Mouse (Mus musculus): ENCODE results near the gene Shbg.

Gene Shbg

GRCm38 (mm10) chr11:69617805-69618204 lies at the start of gene Shbg:
Gene Shbg, minus strand, starts transcription at chr11:69617905.
- DNase-seq, result peak; percentile 86

- no peak for DNase-seq
Observed at GRCm38 (mm10) chr11:69666665-69667005, 48.9 kb upstream of the Shbg start.

GRCm38 (mm10) chr11:69665961-69666664 lies 48.4 kb upstream of the Shbg start, which contains the start of gene Cd68:
Gene Cd68, minus strand, starts transcription at chr11:69666153.
- DNase-seq, result peak; percentile 98

DNA sequence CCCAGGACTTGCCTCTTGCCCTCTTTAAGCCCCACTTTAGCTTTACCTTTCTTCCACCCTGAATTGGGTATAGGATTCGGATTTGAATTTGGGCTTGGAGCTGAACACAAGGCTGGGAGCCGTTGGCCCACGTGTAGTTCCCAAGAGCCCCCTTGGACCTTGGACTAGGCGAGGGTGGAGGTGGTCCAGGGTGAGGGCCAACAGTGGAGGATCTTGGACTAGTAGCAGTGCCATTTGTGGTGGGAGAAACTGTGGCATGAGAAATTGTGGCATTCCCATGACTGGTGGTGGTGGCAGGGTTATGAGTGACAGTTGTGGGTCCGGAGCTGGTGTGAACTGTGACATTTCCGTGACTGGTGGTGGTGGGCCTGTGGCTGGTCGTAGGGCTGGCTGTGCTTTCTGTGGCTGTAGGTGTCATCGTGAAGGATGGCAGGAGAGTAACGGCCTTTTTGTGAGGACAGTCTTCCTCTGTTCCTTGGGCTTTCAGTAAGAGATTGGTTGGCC lies 47.8 kb upstream of the Shbg start:
- peak; percentile 95 for DNase-seq

DNA sequence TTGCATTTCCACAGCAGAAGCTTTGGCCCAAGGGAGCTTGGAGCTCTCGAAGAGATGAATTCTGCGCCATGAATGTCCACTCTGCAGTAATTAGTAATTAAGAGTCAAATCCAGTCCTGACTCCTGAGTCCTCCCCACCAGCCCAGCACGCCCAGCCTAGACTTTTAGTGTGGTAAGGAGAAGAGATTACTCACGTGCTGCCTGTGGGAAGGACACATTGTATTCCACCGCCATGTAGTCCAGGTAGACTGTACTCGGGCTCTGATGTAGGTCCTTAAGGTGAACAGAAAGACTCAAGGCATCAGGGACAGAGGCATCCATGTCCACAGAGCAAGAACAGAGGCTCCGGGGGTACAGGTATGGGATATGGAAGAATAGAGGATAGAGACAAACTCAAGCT lies 47.1 kb upstream of the Shbg start:
- peak; percentile 92 for DNase-seq

DNA sequence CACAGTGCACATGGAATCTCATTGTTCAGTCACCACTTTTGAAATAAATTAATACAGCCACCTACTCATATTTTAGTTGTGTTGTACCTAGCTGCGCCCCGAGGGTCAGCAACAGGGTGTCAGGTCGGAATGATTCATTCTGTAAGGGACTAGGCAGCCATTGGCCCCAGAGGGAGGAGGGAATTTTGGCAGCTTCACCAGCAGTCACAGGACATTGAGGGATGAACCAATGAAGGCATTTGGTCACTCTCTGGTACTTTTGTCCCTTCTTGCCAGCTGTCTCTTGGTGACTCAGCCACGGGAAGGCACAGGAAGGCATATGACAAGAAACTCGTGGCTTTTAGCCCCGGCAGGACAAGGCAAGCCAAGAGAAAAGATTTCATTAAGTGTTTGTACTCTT lies 46.1 kb upstream of the Shbg start:
- DNase-seq, result peak; percentile 97

DNA sequence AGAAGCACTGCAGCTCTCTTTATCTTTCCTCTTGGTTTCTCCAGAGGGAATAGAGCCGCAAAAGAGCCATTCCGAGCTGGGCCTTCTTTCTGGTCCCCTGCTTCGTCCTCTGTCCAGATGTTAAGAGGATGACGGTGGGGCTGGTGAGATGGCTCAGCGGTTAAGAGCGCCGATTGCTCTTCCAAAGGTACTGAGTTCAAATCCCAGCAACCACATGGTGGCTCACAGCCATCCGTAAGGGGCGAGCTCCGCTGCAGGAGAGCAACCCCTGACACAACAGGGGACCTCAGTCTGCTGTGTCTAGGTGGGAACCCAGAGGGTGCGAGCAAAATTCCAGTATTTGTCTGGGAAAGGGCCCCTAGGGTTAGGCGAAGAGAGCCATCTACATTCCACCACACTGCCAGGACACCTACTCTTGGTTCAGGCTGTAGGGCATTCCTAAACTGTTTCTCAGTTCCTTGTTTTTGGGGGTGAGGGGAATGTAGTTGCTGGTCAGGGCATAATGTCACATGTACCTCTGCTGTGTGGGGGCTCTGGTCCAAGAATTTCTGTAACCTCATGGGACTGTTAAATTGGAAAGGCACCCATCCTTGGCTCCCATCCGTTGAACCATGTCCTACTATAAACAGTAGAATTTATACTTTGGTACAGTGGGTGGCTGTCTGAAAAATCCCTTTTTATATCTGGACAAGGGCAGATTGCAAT lies 45.4 kb upstream of the Shbg start:
- no peak for DNase-seq

- DNase-seq, result peak; percentile 100
Observed at GRCm38 (mm10) chr11:69662213-69662966, 44.7 kb upstream of the Shbg start, which contains the start of gene Mpdu1. Gene Mpdu1, minus strand, starts transcription at chr11:69662642.

- DNase-seq, result peak; percentile 94
Observed at GRCm38 (mm10) chr11:69661221-69661881, 43.6 kb upstream of the Shbg start.

- DNase-seq, result peak; percentile 91
Observed at GRCm38 (mm10) chr11:69657462-69657881, 39.8 kb upstream of the Shbg start.

DNA sequence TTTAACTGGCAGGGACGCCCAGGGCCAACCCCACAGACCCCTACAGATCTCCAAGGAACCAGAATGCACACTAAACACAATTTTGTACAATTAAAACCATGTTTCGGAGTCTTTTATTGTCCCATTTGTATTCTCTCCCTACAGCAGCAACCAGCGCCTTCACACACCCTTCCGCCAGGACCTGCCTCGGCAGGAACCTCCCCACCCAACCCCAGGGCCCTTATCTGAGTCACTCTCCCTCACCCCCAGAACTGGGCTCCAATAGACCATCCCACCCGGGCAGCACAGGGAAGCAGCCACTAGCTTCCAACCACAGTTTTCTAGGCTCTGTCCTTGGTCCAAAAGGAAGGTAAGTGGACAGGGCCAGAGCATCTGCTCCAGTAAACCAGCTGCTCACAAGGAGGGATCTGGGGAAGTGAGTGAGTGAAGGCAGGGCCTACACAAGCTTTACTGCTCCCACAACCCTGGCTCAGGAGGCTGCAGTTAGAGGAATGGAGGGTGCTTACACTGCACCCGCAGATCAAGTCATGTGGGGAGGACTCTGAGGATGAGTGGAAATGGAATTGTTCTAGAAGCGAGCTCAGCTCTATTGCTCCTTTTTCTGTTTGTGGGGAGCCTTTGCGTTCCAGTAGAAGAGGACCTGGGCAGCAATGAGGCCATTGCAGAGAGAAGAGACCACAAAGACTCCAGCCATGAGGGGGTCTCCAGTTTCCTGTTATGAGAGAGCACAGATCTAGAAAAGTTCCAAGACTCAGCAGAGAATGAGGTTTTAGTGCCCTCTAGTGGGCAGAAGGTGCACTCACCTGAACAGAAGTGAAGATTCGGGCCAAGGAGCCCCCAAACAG lies 39.1 kb upstream of the Shbg start:
- peak; percentile 91 for DNase-seq

DNA sequence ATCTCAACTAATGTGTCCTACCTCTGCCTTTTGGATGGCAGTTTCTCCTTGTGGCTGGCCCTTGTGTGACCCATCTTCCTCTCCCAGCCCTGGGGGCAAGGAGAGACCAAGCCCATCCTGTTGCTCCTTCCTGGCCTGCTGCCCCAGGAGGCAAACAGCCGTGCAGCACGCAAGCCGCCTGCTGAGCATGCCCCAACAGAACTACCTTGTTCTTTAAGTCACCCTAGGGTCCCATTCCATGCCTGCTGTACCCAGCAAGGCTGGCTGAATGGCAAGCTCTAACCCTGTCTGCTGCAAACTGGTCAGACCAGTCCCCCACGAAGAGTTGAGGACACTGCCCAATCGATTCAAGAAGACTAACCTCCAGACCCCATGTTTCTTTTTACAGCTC lies 38.4 kb upstream of the Shbg start:
- no peak for DNase-seq

GRCm38 (mm10) chr11:69655264-69656064 lies 37.8 kb upstream of the Shbg start, which contains the start of gene Sox15:
Gene Sox15, plus strand, starts transcription at chr11:69655314.
- DNase-seq, result peak; percentile 94

DNA sequence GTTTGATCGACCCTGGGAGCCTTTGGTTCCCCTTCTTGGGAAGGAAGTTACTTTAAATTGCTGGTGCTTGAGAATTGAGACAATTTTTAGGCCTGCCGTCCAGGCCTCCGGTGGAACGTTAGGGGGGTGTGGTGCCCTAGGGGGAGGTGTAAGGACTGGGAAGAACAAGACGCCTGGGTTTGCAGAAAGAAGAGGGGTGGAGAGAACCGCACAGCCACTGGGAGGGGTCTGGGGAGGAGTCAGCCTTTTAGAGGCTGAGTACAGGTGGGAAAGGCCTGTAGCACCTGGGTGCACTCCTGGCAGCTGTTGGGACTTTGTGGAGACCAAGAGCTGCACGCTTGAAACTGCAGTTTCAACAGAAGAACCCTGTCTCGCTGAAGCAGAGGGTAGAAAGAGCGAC lies 37.1 kb upstream of the Shbg start:
- DNase-seq, result peak; percentile 88

DNA sequence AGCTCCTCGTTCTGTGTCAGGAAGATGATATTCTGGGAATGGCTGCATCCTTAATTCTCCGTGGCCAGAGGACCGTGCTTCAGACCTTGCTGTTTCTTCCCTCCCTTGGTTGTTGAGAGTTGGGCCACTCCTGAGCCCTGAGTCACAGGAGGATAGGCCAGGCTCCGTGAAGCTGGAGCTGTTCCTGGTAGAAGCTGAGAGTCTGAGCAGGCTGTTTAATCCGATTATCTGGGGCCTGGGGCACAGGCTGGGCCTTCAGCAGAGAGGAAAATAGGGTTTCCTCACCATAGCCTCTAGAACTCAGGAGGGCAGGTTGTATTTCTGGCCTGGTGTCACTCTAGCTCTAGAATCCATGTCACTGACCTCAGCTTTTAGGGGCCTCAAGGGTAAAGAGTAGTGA lies 35.7 kb upstream of the Shbg start:
- peak; percentile 79 for DNase-seq

DNA sequence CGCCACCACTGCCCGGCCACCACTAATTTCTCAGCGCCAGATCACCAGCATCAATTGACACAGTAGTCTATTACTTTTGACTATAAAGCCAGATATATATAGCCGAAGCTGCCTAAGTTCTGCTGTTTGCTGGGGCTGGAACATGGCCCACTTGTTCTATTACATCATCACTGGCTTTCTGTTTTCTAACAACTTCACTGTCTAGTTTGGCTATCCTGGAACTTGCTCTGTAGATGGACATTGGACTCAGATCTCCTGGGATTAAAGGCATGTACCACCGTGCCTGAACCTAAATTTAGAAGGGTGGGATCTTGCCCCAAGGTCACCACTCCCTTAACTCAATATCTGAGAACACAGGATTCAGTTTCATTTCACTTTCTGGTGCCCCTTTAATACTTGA lies 28.2 kb upstream of the Shbg start:
- DNase-seq, result no peak

- no peak for DNase-seq
Observed at GRCm38 (mm10) chr11:69635471-69635870, 17.8 kb upstream of the Shbg start.

DNA sequence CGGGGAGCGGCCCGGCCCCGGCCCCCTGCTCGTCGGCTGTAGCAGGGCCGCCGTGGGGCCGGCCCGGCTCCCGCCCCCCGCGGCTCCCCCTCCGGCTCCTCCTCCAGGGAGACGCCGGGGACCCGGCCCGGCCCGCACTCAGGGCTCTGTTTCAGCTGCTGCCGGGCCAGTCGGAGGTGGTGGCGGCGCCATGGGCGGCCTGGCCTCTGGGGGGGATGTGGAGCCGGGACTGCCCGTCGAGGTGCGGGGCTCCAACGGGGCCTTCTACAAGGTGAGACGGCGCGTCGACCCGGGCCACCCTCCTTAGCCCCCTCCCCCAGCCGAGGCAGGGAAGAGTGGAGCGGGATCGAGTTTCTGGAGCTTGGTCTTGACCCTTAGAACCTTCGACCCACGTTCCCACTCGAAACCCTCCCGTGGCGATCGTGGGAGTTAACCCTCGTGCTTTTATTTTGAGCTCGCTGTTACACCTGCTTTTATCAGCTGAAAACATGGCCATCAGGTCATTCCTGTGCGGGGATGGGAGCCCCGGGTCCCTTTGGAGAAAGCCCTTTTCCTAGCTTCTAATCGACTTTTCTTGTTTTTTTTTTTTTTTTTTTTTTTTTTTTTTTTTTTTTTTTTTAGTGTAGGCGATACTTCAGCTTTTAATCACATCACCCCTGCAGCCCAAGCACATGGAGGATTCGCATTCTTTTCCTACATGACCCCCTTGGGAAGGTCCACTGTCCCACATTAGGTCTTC lies 15.6 kb upstream of the Shbg start:
- DNase-seq, result peak; percentile 98

- peak; percentile 100 for DNase-seq
Observed at GRCm38 (mm10) chr11:69632284-69633089, 14.8 kb upstream of the Shbg start, which contains the start of gene Fxr2. Gene Fxr2, plus strand, starts transcription at chr11:69632990.

All from heart, adult 11 months (tissue).